Mouse (Mus musculus) small intestine, adult 2 months (tissue): ENCODE measurements around the gene Exog.

Experiments
- CTCF ChIP-seq: fragments of 200-500 bp; IDR thresholded peaks from 2 replicates; pipeline ENCODE4 v1.5.1; 2012; ENCODE audit warnings: low read depth, mild to moderate bottlenecking, control low read depth, inconsistent platforms, low read length, moderate library complexity, mixed read lengths; ENCODE audit not compliant: insufficient replicate concordance, insufficient read length; ENCODE audit errors: extremely low read depth
- POLR2A ChIP-seq: fragments of 200-500 bp; IDR thresholded peaks from 2 replicates; pipeline ENCODE4 v1.6.1; 2012; ENCODE audit warnings: low read depth, mild to moderate bottlenecking, control low read depth, inconsistent platforms, low read length, moderate library complexity

DNA sequence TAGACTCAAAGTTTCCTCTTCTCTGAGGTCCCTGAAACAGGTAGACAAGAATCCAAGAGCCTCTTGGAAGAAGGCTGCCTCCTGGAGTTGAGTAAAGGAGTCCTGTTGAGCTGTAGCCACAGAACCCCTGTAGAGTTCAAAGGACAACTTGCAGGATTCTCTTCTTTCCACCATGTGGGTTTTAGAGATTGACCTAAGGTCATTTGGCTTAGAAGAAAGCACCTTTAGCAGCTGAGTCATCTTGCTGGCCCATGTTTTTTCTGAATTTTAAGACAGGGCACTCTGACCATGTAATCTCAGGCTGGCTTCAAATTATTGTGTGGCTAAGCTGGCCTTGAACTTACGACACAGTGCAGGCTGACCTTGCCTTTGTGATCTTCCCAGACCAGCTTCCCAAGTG, 28.3 kb downstream of the Exog start:
- TF ChIP-seq CTCF = no peak
- TF ChIP-seq POLR2A = no peak
